Mouse (Mus musculus) embryonic facial prominence, embryonic 11.5 days (tissue): ENCODE results near the gene Tm9sf2. TPM values are rescaled to one million over a fixed set of nuclear protein-coding genes. Genes with fewer than 3 reads are reported as not detected.

Experiments
- ATAC-seq: fragments of 200-750 bp; cut with Nextera tagmentation; replicated peaks from 2 replicates; pipeline ENCODE4 v1.8.0; 2017; ENCODE audit warnings: low read depth; ENCODE audit not compliant: insufficient number of reproducible peaks, low FRiP score, low TSS enrichment
- DNase-seq: peaks from one replicate; pipeline ENCODE4 v3.0.0-alpha.2; 2015; ENCODE audit warnings: low spot score
- H3K27ac ChIP-seq: fragments of 300-500 bp; sonication (generic); replicated peaks from 2 replicates; pipeline ENCODE4 v1.5.1; 2014; ENCODE audit warnings: mild to moderate bottlenecking, low read depth, low read length, control low read depth
- H3K27me3 ChIP-seq: fragments of 300-500 bp; sonication (generic); 2 replicates; pipeline ENCODE4 v1.6.1; 2014; ENCODE audit warnings: mild to moderate bottlenecking, low read length, moderate library complexity, mixed read lengths; ENCODE audit not compliant: control insufficient read depth, insufficient read depth
- H3K36me3 ChIP-seq: fragments of 300-500 bp; sonication (generic); replicated peaks from 2 replicates; pipeline ENCODE4 v1.6.1; 2014; ENCODE audit warnings: low read depth, mild to moderate bottlenecking, low read length, moderate library complexity, mixed read lengths; ENCODE audit not compliant: control insufficient read depth, insufficient read depth
- H3K4me1 ChIP-seq: fragments of 300-500 bp; sonication (generic); 2 replicates; pipeline ENCODE4 v1.6.1; 2014; ENCODE audit warnings: low read length, mixed read lengths; ENCODE audit not compliant: control insufficient read depth, insufficient read depth
- H3K4me2 ChIP-seq: fragments of 300-500 bp; sonication (generic); 2 replicates; pipeline ENCODE4 v1.6.1; 2014; ENCODE audit warnings: low read depth, mild to moderate bottlenecking, control low read depth, low read length, moderate library complexity
- H3K4me3 ChIP-seq: fragments of 300-500 bp; sonication (generic); 2 replicates; pipeline ENCODE4 v1.5.1; 2014; ENCODE audit warnings: low read depth, low read length, control low read depth
- H3K9ac ChIP-seq: fragments of 300-500 bp; sonication (generic); replicated peaks from 2 replicates; pipeline ENCODE4 v1.6.1; 2014; ENCODE audit warnings: mild to moderate bottlenecking, control low read depth, low read length
- H3K9me3 ChIP-seq: fragments of 300-500 bp; sonication (generic); replicated peaks from 2 replicates; pipeline ENCODE4 v1.6.1; 2016; ENCODE audit warnings: mild to moderate bottlenecking, low read length, inconsistent platforms, mixed read lengths; ENCODE audit not compliant: control insufficient read depth
- WGBS: fragments of 180-500 bp; shearing (Covaris S2); extraction: QIAGEN DNeasy Blood & Tissue Kit; methylation state at CpG from one replicate; pipeline ENCODE4 v1.1.7; 2014; 5-methylcytosine and 5-hydroxymethylcytosine counted together
- polyA plus RNA-seq: library from polyadenylated mRNA; unstranded; fragments of >200 nt; fragmentation: Nextera tagmentation; extraction: Ambion mirVana; gene quantifications from 2 replicates; pipeline ENCODE4 v1.2.1, GENCODE M21; 2014

The Tm9sf2 gene
- polyA plus RNA-seq, 1 experiment from 2014 or later: 159 TPM

- Histone ChIP-seq H3K4me2 (no peak overlapping the region), H3K9me3 (no peaks in the 10 kb centered on the region), H3K9ac (no peak overlapping the region), H3K27me3 (no peaks in the 10 kb centered on the region), H3K4me1 (no peaks in the 10 kb centered on the region), H3K27ac (no peak overlapping the region), H3K4me3 (no peak overlapping the region), H3K36me3 (no peaks in the 10 kb centered on the region; the same call in 1 of the 2 replicates)
- DNase-seq (peak; percentile 82), ATAC-seq (peak; percentile 68)
- WGBS: 39% methylated on average over 14 of the region's 14 CpGs
Observed at GRCm38 (mm10) chr14:122200247-122200885, 93.5 kb downstream of the Tm9sf2 start.

- H3K36me3 ChIP-seq: no peaks in the 10 kb centered on the region
- H3K4me3 ChIP-seq: no peak overlapping the region
- no peak overlapping the region for H3K4me2 ChIP-seq
- no peak for DNase-seq
- H3K9ac ChIP-seq: no peak overlapping the region
- H3K9me3 ChIP-seq: no peaks in the 10 kb centered on the region
- no peak overlapping the region for H3K27ac ChIP-seq
- WGBS: 76% methylated on average over 5 of the region's 5 CpGs
- no peak for ATAC-seq
- no peaks in the 10 kb centered on the region for H3K4me1 ChIP-seq
- no peaks in the 10 kb centered on the region for H3K27me3 ChIP-seq
Observed at GRCm38 (mm10) chr14:122209177-122209576, 102.3 kb downstream of the Tm9sf2 start.

Other genes starting within 250 kb of the Tm9sf2 start
- 69.4 and 71.9 TPM in 2 replicates for gene Ubac2, start 228.4 kb upstream of the Tm9sf2 start, polyA plus RNA-seq
- 0.32 TPM in 1 of 2 replicates, not detected in the other for gene Gpr18, start 191.3 kb upstream of the Tm9sf2 start, polyA plus RNA-seq
- 3.7 and 4.3 TPM in 2 replicates for gene Gpr183, start 141.8 kb upstream of the Tm9sf2 start, polyA plus RNA-seq
- gene Timm8a2, start 72.4 kb upstream of the Tm9sf2 start, polyA plus RNA-seq: not detected in 2 replicates
- gene Clybl, start 74.7 kb downstream of the Tm9sf2 start, polyA plus RNA-seq: 29.1 and 31.2 TPM in 2 replicates